Mouse (Mus musculus): ENCODE measurements around the gene Stk32c. TPM values are rescaled to one million over a fixed set of nuclear protein-coding genes. Genes with fewer than 3 reads are reported as not detected.

The Stk32c gene
- polyA plus RNA-seq, 1 experiment from 2014 or later: 1.5 TPM

- Histone ChIP-seq H3K4me3 (ENCODE audit: low read depth, low read length) (no peak overlapping the region), H3K4me2 (ENCODE audit: low read length) (no peak overlapping the region), H3K4me1 (ENCODE audit: control insufficient read depth, insufficient read depth, low read length) (peaks cover 6% of the 10 kb centered on the region; the same call in 1 of the 2 replicates), H3K27ac (ENCODE audit: low read depth, low read length) (no peak overlapping the region), H3K9ac (ENCODE audit: low read length) (no peak overlapping the region), H3K9me3 (replicated peaks; ENCODE audit: control insufficient read depth, low read length) (no peaks in the 10 kb centered on the region), H3K27me3 (replicated peaks; ENCODE audit: control insufficient read depth, insufficient read depth, low read length) (no peaks in the 10 kb centered on the region), H3K36me3 (ENCODE audit: control insufficient read depth, insufficient read depth, low read length) (peaks cover 69% of the 10 kb centered on the region)
- ATAC-seq: no peak
- 91% methylated on average over 5 of the region's 5 CpGs for WGBS
- no peak for DNase-seq (ENCODE audit: low spot score)
Observed at GRCm38 (mm10) chr7:139092676-139093075, 120.4 kb downstream of the Stk32c start.

DNA sequence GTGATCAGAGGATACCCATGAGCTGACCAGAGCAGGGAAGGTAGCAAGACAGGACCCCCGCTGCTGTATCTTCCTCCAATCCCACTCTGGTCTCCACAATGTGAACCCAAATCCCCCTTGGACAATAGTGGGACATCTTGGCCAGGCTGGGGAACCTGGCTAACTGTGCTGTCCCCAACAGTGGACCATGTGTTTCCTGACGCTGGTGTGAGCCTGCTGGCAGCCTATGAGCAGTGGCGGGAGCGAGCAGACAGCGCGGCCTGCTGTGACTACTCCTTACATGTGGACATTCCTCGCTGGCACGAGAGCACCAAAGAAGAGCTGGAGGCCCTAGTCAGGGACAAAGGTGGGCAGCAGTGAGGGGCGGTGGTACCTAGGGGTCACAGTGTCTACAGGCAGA lies 121.4 kb downstream of the Stk32c start:
- no peak overlapping the region for H3K4me3 ChIP-seq (ENCODE audit: low read depth, low read length)
- DNase-seq (ENCODE audit: low spot score) (no peak), ATAC-seq (no peak)
- 89% methylated on average over 9 of the region's 9 CpGs for WGBS
- H3K27ac ChIP-seq (ENCODE audit: low read depth, low read length): no peak overlapping the region
- peaks cover 14% of the 10 kb centered on the region for H3K4me1 ChIP-seq (ENCODE audit: control insufficient read depth, insufficient read depth, low read length)
- H3K9me3 ChIP-seq (replicated peaks; ENCODE audit: control insufficient read depth, low read length): no peaks in the 10 kb centered on the region
- H3K9ac ChIP-seq (ENCODE audit: low read length): no peak overlapping the region
- H3K4me2 ChIP-seq (ENCODE audit: low read length): no peak overlapping the region
- H3K36me3 ChIP-seq (ENCODE audit: control insufficient read depth, insufficient read depth, low read length): peaks cover 64% of the 10 kb centered on the region
- H3K27me3 ChIP-seq (replicated peaks; ENCODE audit: control insufficient read depth, insufficient read depth, low read length): no peaks in the 10 kb centered on the region

DNA sequence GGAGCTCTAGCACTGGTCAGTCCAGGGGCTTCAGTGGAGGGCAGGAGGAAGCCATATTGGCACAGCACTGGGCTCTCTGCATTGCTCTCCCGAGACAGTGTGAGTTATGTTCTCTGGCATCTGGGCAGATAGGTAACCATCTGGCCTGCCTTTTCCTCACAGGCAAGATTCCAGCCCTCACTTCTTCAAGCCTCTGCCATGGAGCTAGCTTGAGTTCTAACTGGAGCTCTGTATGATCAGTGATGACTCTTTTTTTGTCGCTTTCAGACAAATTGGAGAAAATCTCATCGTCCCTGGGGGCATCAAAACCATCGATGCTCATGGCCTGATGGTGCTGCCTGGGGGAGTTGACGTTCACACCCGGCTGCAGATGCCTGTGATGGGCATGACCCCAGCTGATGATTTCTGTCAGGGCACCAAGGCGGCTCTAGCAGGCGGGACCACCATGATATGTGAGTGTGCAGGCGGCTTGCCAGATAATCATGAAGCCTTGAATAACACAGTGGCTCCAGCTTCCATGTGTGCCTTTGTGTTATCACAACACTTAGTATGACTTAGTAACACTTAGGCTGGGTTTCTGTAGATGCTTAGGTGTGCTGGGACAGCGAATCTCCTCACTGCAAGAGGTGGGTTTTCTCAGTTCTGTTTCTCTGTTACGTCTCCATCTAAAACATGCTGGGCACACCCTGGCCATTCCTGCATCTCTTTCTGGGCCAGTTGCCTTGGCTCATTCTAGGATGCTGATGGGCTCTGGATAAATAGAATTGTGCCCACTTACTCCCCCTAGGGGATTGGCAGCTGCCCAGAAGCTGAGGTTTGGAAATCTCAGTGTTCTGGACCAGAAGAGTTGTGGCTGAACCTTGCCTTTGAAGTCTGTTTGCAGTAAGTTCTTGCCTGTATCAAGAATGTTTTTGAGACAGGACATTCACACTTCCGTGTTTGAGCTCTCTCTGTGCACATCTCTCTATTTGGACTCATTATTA lies 122.9 kb downstream of the Stk32c start:
- WGBS: 80% methylated on average over 12 of the region's 12 CpGs
- Histone ChIP-seq H3K27me3 (replicated peaks; ENCODE audit: control insufficient read depth, insufficient read depth, low read length) (peaks cover 4% of the 10 kb centered on the region; the same call in 1 of the 2 replicates), H3K9ac (ENCODE audit: low read length) (no peak overlapping the region), H3K36me3 (ENCODE audit: control insufficient read depth, insufficient read depth, low read length) (peaks cover 54% of the 10 kb centered on the region), H3K9me3 (replicated peaks; ENCODE audit: control insufficient read depth, low read length) (no peaks in the 10 kb centered on the region), H3K4me1 (ENCODE audit: control insufficient read depth, insufficient read depth, low read length) (peaks cover 17% of the 10 kb centered on the region), H3K27ac (ENCODE audit: low read depth, low read length) (no peak overlapping the region), H3K4me3 (ENCODE audit: low read depth, low read length) (no peak overlapping the region), H3K4me2 (ENCODE audit: low read length) (no peak overlapping the region)
- ATAC-seq: no peak
- DNase-seq (ENCODE audit: low spot score): peak; percentile 63

- no peaks in the 10 kb centered on the region for H3K9me3 ChIP-seq (replicated peaks; ENCODE audit: control insufficient read depth, low read length)
- H3K36me3 ChIP-seq (ENCODE audit: control insufficient read depth, insufficient read depth, low read length): peaks cover 34% of the 10 kb centered on the region
- H3K4me3 ChIP-seq (ENCODE audit: low read depth, low read length): peak overlapping the region; percentile 72; the same call in 1 of the 2 replicates
- DNase-seq (ENCODE audit: low spot score): peak; percentile 77
- peak; percentile 56; the same call in 1 of the 2 replicates for ATAC-seq
- peaks cover 17% of the 10 kb centered on the region for H3K4me1 ChIP-seq (ENCODE audit: control insufficient read depth, insufficient read depth, low read length)
- peak overlapping the region; percentile 78 for H3K9ac ChIP-seq (ENCODE audit: low read length)
- no peak overlapping the region for H3K27ac ChIP-seq (ENCODE audit: low read depth, low read length)
- 30% methylated on average over 2 of the region's 2 CpGs for WGBS
- H3K27me3 ChIP-seq (replicated peaks; ENCODE audit: control insufficient read depth, insufficient read depth, low read length): peaks cover 7% of the 10 kb centered on the region; the same call in 1 of the 2 replicates
- H3K4me2 ChIP-seq (ENCODE audit: low read length): peak overlapping the region; percentile 63
Observed at GRCm38 (mm10) chr7:139087801-139088200, 125.3 kb downstream of the Stk32c start.

- H3K36me3 ChIP-seq (ENCODE audit: control insufficient read depth, insufficient read depth, low read length): peaks cover 21% of the 10 kb centered on the region
- peaks cover 7% of the 10 kb centered on the region; the same call in 1 of the 2 replicates for H3K27me3 ChIP-seq (replicated peaks; ENCODE audit: control insufficient read depth, insufficient read depth, low read length)
- 2% methylated on average over 61 of the region's 61 CpGs for WGBS
- H3K4me2 ChIP-seq (ENCODE audit: low read length): peak overlapping the region; percentile 63
- peak overlapping the region; percentile 72 for H3K4me3 ChIP-seq (ENCODE audit: low read depth, low read length)
- H3K9me3 ChIP-seq (replicated peaks; ENCODE audit: control insufficient read depth, low read length): no peaks in the 10 kb centered on the region
- peak overlapping the region; percentile 78 for H3K9ac ChIP-seq (ENCODE audit: low read length)
- H3K27ac ChIP-seq (ENCODE audit: low read depth, low read length): peak overlapping the region; percentile 10; the same call in 1 of the 2 replicates
- ATAC-seq (peak; percentile 73), DNase-seq (ENCODE audit: low spot score) (no peak)
- peaks cover 17% of the 10 kb centered on the region for H3K4me1 ChIP-seq (ENCODE audit: control insufficient read depth, insufficient read depth, low read length)
Observed at GRCm38 (mm10) chr7:139086195-139087158, 126.6 kb downstream of the Stk32c start.

- peak; percentile 93 for DNase-seq (ENCODE audit: low spot score)
- Histone ChIP-seq H3K36me3 (ENCODE audit: control insufficient read depth, insufficient read depth, low read length) (peaks cover 13% of the 10 kb centered on the region), H3K4me1 (ENCODE audit: control insufficient read depth, insufficient read depth, low read length) (peaks cover 17% of the 10 kb centered on the region), H3K27me3 (replicated peaks; ENCODE audit: control insufficient read depth, insufficient read depth, low read length) (peaks cover 7% of the 10 kb centered on the region; the same call in 1 of the 2 replicates), H3K9me3 (replicated peaks; ENCODE audit: control insufficient read depth, low read length) (no peaks in the 10 kb centered on the region), H3K27ac (ENCODE audit: low read depth, low read length) (peak within 1 kb of the TSS; percentile 10; the same call in 1 of the 2 replicates), H3K9ac (ENCODE audit: low read length) (peak within 1 kb of the TSS; percentile 78), H3K4me3 (ENCODE audit: low read depth, low read length) (peak within 1 kb of the TSS; percentile 72), H3K4me2 (ENCODE audit: low read length) (peak within 1 kb of the TSS; percentile 63)
- 6% methylated on average over 32 of the region's 32 CpGs for WGBS
- ATAC-seq: peak; percentile 84
Observed at GRCm38 (mm10) chr7:139085629-139086194, 127.4 kb downstream of the Stk32c start, which contains the start of gene Dpysl4. Dpysl4 (plus strand) TSS chr7:139086001.

DNA sequence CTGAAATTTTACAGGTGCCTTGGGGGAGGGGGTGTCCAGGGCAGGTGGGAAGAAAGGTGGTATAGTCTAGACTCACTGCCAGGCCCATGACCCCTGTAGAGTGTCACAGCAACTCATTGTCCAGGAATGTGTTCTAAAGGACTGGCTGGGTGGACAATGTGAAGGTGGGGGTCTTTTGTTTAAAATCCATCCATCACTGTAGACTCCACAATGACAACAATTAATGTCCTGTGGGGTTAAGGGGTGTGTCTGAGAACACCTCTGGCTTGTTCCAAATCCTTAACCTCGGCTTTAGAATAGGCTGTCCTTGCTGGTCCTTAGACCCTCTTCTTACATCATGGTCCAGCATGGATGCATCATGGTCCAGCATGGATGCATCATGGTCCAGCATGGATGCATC lies 128.8 kb downstream of the Stk32c start:
- no peak overlapping the region for H3K4me2 ChIP-seq (ENCODE audit: low read length)
- WGBS: 58% methylated on average over 1 of the region's 1 CpGs
- H3K9me3 ChIP-seq (replicated peaks; ENCODE audit: control insufficient read depth, low read length): no peaks in the 10 kb centered on the region
- DNase-seq (ENCODE audit: low spot score) (no peak), ATAC-seq (no peak)
- no peak overlapping the region for H3K4me3 ChIP-seq (ENCODE audit: low read depth, low read length)
- peaks cover 7% of the 10 kb centered on the region; the same call in 1 of the 2 replicates for H3K27me3 ChIP-seq (replicated peaks; ENCODE audit: control insufficient read depth, insufficient read depth, low read length)
- peaks cover under 1% of the 10 kb centered on the region; the same call in 1 of the 2 replicates for H3K36me3 ChIP-seq (ENCODE audit: control insufficient read depth, insufficient read depth, low read length)
- no peak overlapping the region for H3K9ac ChIP-seq (ENCODE audit: low read length)
- peaks cover 15% of the 10 kb centered on the region for H3K4me1 ChIP-seq (ENCODE audit: control insufficient read depth, insufficient read depth, low read length)
- no peak overlapping the region for H3K27ac ChIP-seq (ENCODE audit: low read depth, low read length)

DNA sequence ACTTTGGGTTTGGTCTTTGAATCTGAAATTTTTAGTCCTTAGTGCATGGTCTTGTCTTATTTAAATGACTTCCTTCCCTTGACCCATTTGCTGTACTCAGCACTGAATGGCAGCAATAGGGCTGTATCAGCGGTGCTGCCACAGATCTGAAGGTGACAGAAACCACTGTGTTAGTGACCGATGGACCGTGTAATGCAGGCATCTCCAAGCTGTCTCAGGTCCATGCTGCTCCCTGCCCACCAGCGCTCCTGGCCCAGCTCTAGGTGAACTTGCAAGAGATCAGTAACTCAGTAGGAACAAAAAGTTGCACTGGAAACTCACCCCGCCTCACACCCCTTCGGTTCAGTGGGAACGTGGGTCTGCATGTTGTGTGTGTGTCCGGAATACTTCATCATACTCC lies 130.8 kb downstream of the Stk32c start:
- WGBS: 51% methylated on average over 8 of the region's 8 CpGs
- ATAC-seq (no peak), DNase-seq (ENCODE audit: low spot score) (no peak)
- Histone ChIP-seq H3K9me3 (replicated peaks; ENCODE audit: control insufficient read depth, low read length) (no peaks in the 10 kb centered on the region), H3K4me2 (ENCODE audit: low read length) (no peak overlapping the region), H3K4me3 (ENCODE audit: low read depth, low read length) (no peak overlapping the region), H3K36me3 (ENCODE audit: control insufficient read depth, insufficient read depth, low read length) (no peaks in the 10 kb centered on the region), H3K9ac (ENCODE audit: low read length) (no peak overlapping the region), H3K27me3 (replicated peaks; ENCODE audit: control insufficient read depth, insufficient read depth, low read length) (peaks cover 7% of the 10 kb centered on the region; the same call in 1 of the 2 replicates), H3K27ac (ENCODE audit: low read depth, low read length) (no peak overlapping the region), H3K4me1 (ENCODE audit: control insufficient read depth, insufficient read depth, low read length) (peaks cover 19% of the 10 kb centered on the region)
